In genomic region chr10:117021020-117021754, GRCm38 (mm10) we compare ENCODE assay signal across 10 mouse cellular contexts. TPM values are rescaled to one million over a fixed set of nuclear protein-coding genes. Genes with fewer than 3 reads are reported as not detected.
DNase-seq lines count a peak whose midpoint lies in the region; ATAC-seq lines count a peak whose summit lies in the region.
"Had no signal": no experiment of that assay in that cellular context is flagged by ENCODE, and none has a peak within 500 bp of the region (broad histone marks: within the 10 kb centered on the region; RNA-seq: fewer than 3 reads in every experiment).

No protein-coding gene starts in this region.

- H3K9me3 ChIP-seq in midbrain, embryonic 13.5 days: no peaks in the 10 kb centered on the region
- H3K9me3 ChIP-seq in midbrain, embryonic 16.5 days (replicated peaks; ENCODE audit: control insufficient read depth, low read length, poor library complexity, severe bottlenecking): no peaks in the 10 kb centered on the region
- H3K9me3 ChIP-seq in liver, embryonic 12.5 days (replicated peaks): peaks cover 8% of the 10 kb centered on the region

- peak overlapping the region; percentile 1; the same call in 1 of the 2 replicates for H3K4me2 ChIP-seq in midbrain, embryonic 13.5 days (replicated peaks)
- no peak overlapping the region for H3K4me2 ChIP-seq in midbrain, embryonic 16.5 days (ENCODE audit: low read length)
- no peak overlapping the region for H3K4me2 ChIP-seq in liver, embryonic 12.5 days

- peak; percentile 75 for DNase-seq in gastrocnemius, postnatal 14 days
- DNase-seq in kidney, postnatal 14 days: peak; percentile 58
- DNase-seq in yolk sac, embryonic 10.5 days (ENCODE audit: low spot score): peak; percentile 38
- no peak for DNase-seq in layer of hippocampus, adult 8-10 months (ENCODE audit: low spot score in 2 of 2)

- H3K4me3 ChIP-seq in midbrain, embryonic 13.5 days (replicated peaks): no peak overlapping the region
- no peak overlapping the region for H3K4me3 ChIP-seq in midbrain, embryonic 16.5 days (ENCODE audit: low read depth, low read length)
- H3K4me3 ChIP-seq in liver, embryonic 12.5 days: no peak overlapping the region

- intact Hi-C loops in gastrocnemius, postnatal 14 days (cut with DNase I; ENCODE audit: low total_unique reads): no loop called here

- no peak overlapping the region for H3K9ac ChIP-seq in midbrain, embryonic 13.5 days (replicated peaks)
- no peak overlapping the region for H3K9ac ChIP-seq in midbrain, embryonic 16.5 days (ENCODE audit: low read depth, low read length)
- no peak overlapping the region for H3K9ac ChIP-seq in liver, embryonic 12.5 days

- 23% methylated on average over 21 of the region's 21 CpGs for WGBS in midbrain, embryonic 13.5 days
- WGBS in midbrain, embryonic 16.5 days: 17% methylated on average over 21 of the region's 21 CpGs
- 47% methylated on average over 21 of the region's 21 CpGs for WGBS in liver, embryonic 12.5 days (ENCODE audit: insufficient replicate concordance)

- peak; percentile 59 for ATAC-seq in midbrain, embryonic 13.5 days
- no peak for ATAC-seq in midbrain, embryonic 16.5 days
- no peak for ATAC-seq in liver, embryonic 12.5 days
- no peak for ATAC-seq in inflammation-experienced regulatory T-cells, adult 6 months

- peaks cover 22% of the 10 kb centered on the region for H3K4me1 ChIP-seq in midbrain, embryonic 13.5 days (replicated peaks)
- peaks cover 5% of the 10 kb centered on the region; the same call in 1 of the 2 replicates for H3K4me1 ChIP-seq in midbrain, embryonic 16.5 days (ENCODE audit: control insufficient read depth, insufficient read depth, low read length)
- no peaks in the 10 kb centered on the region for H3K4me1 ChIP-seq in liver, embryonic 12.5 days

- H3K27ac ChIP-seq in midbrain, embryonic 13.5 days: no peak overlapping the region
- H3K27ac ChIP-seq in midbrain, embryonic 16.5 days (ENCODE audit: low read length): no peak overlapping the region
- H3K27ac ChIP-seq in liver, embryonic 12.5 days: no peak overlapping the region

- H3K36me3 ChIP-seq in midbrain, embryonic 13.5 days: no peaks in the 10 kb centered on the region
- H3K36me3 ChIP-seq in midbrain, embryonic 16.5 days (ENCODE audit: control insufficient read depth, insufficient read depth, low read length): no peaks in the 10 kb centered on the region
- no peaks in the 10 kb centered on the region for H3K36me3 ChIP-seq in liver, embryonic 12.5 days

- H3K27me3 ChIP-seq in midbrain, embryonic 13.5 days: peaks cover 11% of the 10 kb centered on the region; the same call in 1 of the 2 replicates
- peaks cover 3% of the 10 kb centered on the region; the same call in 1 of the 2 replicates for H3K27me3 ChIP-seq in midbrain, embryonic 16.5 days (ENCODE audit: control insufficient read depth, insufficient read depth, low read depth, low read length)
- peaks cover 47% of the 10 kb centered on the region for H3K27me3 ChIP-seq in liver, embryonic 12.5 days (replicated peaks)

RNA-seq across cellular contexts. Expression of gene Lrrc10, which starts 24.0 kb away (rescaled TPM):
- not detected in 2 replicates for polyA plus RNA-seq in midbrain, embryonic 13.5 days (2015; fragmentation: Nextera tagmentation; extraction: Ambion mirVana)
- not detected in 2 replicates for polyA plus RNA-seq in midbrain, embryonic 16.5 days (2015; fragmentation: Nextera tagmentation; extraction: Ambion mirVana)
- total RNA-seq in gastrocnemius, postnatal 14 days (2021): not detected
- not detected in 2 replicates for polyA plus RNA-seq in liver, embryonic 12.5 days (2016; fragmentation: Nextera tagmentation; extraction: Ambion mirVana)
- total RNA-seq in layer of hippocampus, adult 8-10 months (2022): under 1 TPM in 1 of 4 experiments, not detected in 3; 0.23 TPM
- not detected for polyA plus RNA-seq in inflammation-experienced regulatory T-cells, adult 6 months (2017; shearing (Covaris generic))
- total RNA-seq: left cerebral cortex, adult 18-20 months had no signal

RNA-seq across cellular contexts. Expression of gene Best3, which starts 35.1 kb away (rescaled TPM):
- 0.09 and 0.15 TPM in 2 replicates for polyA plus RNA-seq in midbrain, embryonic 13.5 days (2015; fragmentation: Nextera tagmentation; extraction: Ambion mirVana)
- 0.10 and 0.13 TPM in 2 replicates for polyA plus RNA-seq in midbrain, embryonic 16.5 days (2015; fragmentation: Nextera tagmentation; extraction: Ambion mirVana)
- total RNA-seq in gastrocnemius, postnatal 14 days (2021): 10 to 100 TPM in 1 of 2 experiments, 1 to 10 TPM in 1; 9.2 to 11.7 TPM
- polyA plus RNA-seq in liver, embryonic 12.5 days (2016; fragmentation: Nextera tagmentation; extraction: Ambion mirVana): 0.06 TPM in 1 of 2 replicates, not detected in the other
- total RNA-seq in layer of hippocampus, adult 8-10 months (2022): 1 to 10 TPM; 1.5 to 2.8 (median 2.5) TPM
- not detected for polyA plus RNA-seq in inflammation-experienced regulatory T-cells, adult 6 months (2017; shearing (Covaris generic))

RNA-seq across cellular contexts. Expression of gene Cct2, which starts 42.4 kb away (rescaled TPM):
- 280 and 281 TPM in 2 replicates for polyA plus RNA-seq in midbrain, embryonic 13.5 days (2015; fragmentation: Nextera tagmentation; extraction: Ambion mirVana)
- polyA plus RNA-seq in midbrain, embryonic 16.5 days (2015; fragmentation: Nextera tagmentation; extraction: Ambion mirVana): 232 and 235 TPM in 2 replicates
- total RNA-seq in gastrocnemius, postnatal 14 days (2021): 100 to 1,000 TPM; 132 to 146 TPM
- polyA plus RNA-seq in liver, embryonic 12.5 days (2016; fragmentation: Nextera tagmentation; extraction: Ambion mirVana): 249 and 252 TPM in 2 replicates
- total RNA-seq in layer of hippocampus, adult 8-10 months (2022): 100 to 1,000 TPM; 161 to 170 (median 162) TPM
- 100 to 1,000 TPM; 184 to 248 (median 228) TPM for polyA plus RNA-seq in inflammation-experienced regulatory T-cells, adult 6 months (2017; shearing (Covaris generic))

RNA-seq across cellular contexts. Expression of gene Gm10271, which starts 48.8 kb away (rescaled TPM):
- not detected in 2 replicates for polyA plus RNA-seq in midbrain, embryonic 13.5 days (2015; fragmentation: Nextera tagmentation; extraction: Ambion mirVana)
- not detected in 2 replicates for polyA plus RNA-seq in midbrain, embryonic 16.5 days (2015; fragmentation: Nextera tagmentation; extraction: Ambion mirVana)
- total RNA-seq in gastrocnemius, postnatal 14 days (2021): not detected
- polyA plus RNA-seq in liver, embryonic 12.5 days (2016; fragmentation: Nextera tagmentation; extraction: Ambion mirVana): not detected in 2 replicates
- not detected for total RNA-seq in layer of hippocampus, adult 8-10 months (2022)
- not detected for polyA plus RNA-seq in inflammation-experienced regulatory T-cells, adult 6 months (2017; shearing (Covaris generic))
- total RNA-seq: gastrocnemius, postnatal 4 days; left cerebral cortex, adult 18-20 months had no signal

Comparison
In these comparisons a context has a peak if more than half of its experiments do, and no peak if none do; other contexts are left out.
1. DNase-seq: peak in gastrocnemius, postnatal 14 days (single experiment), kidney, postnatal 14 days (single experiment) and yolk sac, embryonic 10.5 days (single experiment); none in layer of hippocampus, adult 8-10 months (0 of 2).